Mouse (Mus musculus) layer of hippocampus, postnatal 10 days (tissue): ENCODE measurements around the gene Irf2. TPM values are rescaled to one million over a fixed set of nuclear protein-coding genes. Genes with fewer than 3 reads are reported as not detected.

ENCODE experiments used
- DNase-seq, 2 experiments: peaks; one replicate each; pipeline ENCODE4 v3.0.0; 2021; ENCODE audit warnings: low spot score in 2 of 2
- total RNA-seq, 2 experiments: library from RNA; stranded (reverse); gene quantifications; 2 replicates each; pipeline ENCODE4 v1.2.3; 2021

Gene Irf2
- total RNA-seq, 2 experiments from 2014 or later, result 40.1 to 46.6 TPM

DNA sequence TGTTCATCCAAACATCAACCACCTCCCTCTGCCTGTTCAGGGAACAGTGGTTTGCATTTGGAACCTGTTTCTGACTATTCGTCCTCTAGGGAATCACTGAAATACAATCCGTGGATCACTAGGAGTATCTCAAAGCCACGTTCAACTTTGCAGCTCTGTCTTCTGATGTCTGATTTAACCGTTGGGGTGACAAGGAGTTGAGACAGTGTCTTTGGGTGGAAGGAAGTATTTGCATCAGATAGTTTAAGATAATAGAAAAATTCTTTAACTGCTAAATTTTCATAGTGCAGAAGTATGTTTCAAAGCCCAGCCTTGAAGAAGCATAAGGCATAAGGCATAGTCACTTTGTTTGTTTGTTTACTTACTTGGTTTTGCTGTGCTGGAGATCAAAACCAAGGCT, 100.9 kb downstream of the Irf2 start:
- no peak for DNase-seq

DNA sequence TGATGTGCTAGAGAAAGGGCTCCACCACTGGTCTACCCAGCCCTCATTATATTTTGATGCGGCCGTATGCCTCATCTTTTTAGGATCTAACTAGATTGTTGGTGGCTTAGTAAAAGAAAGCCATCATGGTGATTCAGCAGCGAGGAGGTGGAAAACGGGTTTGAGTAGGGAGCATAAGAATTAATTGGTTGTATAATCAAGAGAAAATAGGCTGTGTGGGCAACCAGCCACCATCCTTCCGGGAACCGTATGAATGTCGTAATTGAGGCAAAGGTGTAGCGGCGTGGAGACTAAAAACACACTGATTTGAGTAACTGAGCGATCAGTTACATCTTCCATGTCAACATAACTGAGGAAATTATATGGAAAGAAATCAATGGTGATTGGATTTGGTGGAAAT, 101.3 kb downstream of the Irf2 start:
- DNase-seq, result no peak

DNA sequence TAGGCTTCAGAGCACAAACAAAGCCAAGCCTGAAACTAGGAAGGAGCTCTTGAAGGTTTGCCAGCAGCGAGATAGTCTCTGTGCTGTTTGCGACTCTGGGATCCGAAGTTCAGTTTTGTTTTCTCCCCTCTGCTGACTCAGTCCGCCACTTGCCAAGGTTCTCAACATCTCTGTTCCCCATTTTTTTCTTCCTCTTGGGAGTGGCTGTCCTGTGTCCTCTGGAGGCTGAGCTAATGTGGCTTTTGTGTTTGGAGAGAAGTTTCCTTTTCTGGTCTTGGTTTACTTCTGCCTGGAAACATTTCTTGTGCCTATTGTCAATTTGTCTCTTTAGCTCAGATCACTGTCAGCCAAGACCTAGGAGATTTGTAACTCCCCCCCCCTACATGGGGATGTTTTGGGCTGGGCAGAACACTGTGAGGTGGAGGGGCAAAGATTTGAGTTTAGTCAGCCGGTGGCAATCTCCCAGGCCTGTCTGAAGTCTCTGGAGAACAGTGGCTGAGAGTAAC, 103.2 kb downstream of the Irf2 start:
- DNase-seq, result no peak

DNA sequence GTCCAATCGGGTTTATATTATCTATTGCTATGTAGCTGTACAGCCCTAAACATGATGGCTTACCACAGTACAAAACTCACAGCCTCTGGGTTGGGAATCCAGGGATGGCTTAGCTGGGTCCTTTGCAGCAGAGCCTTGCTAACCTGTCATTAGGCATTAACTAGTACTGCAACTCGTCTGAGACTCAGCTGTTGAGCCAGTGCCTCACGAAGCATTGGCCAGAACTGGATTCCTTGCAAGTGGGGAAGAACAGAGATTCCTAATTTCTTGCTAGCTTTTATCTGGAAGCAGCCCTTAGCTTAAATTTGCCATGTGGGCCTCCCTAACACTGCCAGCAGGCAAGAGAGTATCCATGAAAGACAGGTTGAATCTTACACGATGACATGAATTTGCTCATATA, 104.3 kb downstream of the Irf2 start:
- DNase-seq, result no peak

DNA sequence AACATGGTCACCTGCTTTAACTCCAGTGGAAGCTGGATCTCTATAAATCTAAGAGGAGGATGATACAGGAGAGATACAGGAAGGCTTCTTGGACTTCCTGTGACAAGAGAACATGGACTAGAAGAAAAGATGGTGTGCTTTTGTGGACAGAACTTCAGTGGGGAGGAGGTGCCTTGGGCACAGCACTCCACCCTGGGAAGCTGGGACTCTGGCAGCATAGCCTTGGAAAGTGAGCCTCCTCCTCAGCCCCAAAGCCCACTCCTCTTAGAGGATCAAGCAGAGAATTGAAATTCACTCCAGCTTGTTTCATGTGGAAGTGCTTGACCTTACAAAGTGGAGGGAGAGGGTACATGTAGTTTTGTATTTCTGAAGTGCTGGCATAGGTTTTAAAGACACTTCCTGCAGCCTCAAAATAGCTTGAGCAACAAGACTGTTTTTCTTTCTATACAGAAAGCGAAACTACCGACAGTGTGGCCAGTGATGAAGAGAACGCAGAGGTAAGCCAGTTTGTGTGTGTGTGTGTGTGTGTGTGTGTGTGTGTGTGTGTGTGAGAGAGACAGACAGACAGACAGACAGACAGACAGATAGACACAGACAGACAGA, 104.9 kb downstream of the Irf2 start:
- no peak for DNase-seq

DNA sequence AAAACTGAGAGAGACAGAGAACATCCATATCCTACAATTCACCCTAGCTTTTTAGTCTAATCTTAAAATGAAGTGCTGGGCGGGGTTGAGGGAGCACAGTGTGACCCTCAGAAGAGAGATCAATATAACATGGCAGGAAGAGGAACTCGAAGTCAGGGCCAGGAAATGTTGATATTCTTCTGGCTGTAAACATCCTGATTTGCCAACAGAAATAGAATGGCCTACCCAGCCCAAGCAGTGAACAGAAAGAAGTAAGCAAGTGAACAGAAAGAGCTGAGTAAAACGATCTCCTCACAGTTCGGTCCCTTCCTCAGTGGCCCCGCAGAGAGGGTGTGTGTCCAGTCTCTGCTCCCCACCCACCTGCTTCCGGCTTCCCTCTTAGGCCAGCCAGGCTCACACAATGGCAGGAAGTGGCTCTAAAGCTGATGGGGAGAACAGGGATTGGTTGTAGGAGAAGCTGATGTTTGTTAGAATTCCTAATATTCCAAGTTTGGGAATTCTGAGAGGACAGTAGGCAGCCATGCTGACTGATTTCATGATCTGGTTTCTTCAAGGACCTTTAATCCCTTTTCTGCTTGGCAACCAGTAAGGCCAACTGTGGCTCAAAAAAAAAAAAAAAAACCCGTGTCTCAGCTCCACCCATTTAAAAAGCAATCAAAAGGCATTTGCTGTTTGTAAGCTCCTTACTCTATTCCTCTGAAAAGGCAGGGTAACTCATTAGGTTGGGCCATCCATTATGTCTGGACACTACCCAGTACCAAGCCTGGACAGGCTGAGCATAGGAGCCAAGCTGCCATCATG, 105.6 kb downstream of the Irf2 start:
- peak in 1 of 2 experiments; percentile 17 for DNase-seq

DNA sequence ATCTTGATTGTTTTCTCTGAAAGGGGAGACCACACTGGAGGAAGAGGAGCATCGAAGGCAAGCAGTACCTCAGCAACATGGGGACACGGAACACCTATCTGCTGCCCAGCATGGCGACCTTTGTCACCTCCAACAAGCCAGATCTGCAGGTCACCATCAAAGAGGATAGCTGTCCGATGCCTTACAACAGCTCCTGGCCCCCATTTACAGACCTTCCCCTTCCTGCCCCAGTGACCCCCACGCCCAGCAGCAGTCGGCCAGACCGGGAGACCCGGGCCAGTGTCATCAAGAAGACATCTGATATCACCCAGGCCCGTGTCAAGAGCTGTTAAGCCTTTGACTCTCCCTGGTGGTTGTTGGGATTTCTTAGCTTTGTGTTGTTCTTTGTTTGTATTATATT, 106.4 kb downstream of the Irf2 start:
- no peak for DNase-seq

DNA sequence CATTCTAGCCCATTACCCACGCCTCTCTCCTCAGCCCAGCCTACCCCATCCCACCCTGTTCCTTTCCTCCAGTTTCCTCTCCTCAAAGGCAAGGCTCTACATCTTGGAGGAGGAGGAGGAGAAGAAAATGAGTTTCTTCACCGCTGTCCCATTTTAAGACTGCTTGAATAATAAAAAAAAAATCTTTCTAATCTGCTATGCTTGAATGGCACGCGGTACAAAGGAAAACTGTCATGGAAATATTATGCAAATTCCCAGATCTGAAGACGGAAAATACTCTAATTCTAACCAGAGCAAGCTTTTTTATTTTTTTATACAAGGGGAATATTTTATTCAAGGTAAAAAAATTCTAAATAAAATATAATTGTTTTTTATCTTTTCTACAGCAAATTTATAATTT, 107.4 kb downstream of the Irf2 start:
- DNase-seq, result no peak

DNA sequence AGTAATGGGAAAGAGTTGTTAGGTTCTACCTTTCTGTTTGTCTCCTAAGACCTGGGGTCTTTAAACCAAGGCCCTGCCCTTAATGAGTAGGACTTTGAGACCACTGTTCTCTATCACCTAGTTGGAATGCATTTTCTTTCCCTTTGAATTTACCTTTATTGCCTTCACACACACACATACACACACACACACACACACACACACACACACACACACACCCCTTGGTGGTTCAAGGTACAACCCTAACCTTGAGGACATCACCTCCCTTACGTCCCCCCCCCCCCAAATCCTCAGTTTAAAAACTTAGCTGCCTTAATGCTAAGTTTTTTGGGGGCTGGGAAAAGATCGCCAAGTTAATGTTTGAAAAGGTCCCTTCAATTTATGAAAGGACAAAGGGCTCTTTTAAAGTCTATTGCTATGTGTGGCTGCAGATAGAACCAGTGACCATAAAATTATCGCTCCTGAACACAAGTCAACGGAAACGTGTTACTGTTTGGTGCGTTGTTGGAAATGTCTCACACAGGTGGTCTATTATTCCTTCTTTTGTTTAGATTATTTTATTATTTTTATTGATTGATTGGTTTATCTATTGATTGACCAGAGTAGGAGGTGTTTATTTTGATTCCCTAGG, 108.6 kb downstream of the Irf2 start:
- DNase-seq, result no peak

DNA sequence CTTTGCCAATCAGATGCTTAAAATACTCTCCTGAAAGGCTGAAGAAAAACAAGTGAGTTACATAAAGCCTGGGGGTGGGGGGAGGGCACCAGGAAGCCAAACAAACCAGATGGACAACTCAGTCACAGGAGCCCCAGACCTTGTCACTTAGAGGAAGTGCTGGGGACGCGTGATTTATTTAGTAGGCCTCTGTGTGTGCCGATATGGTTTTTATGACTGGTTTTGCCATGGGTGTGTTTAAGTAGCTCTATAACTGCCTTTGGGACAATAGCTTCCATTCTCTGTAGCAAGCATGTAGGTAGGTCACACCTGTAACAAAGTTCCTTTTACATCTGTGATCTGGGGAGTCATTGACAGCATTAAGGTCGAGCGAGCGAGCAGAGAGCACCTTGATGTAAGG, 109.4 kb downstream of the Irf2 start:
- DNase-seq, result no peak

DNA sequence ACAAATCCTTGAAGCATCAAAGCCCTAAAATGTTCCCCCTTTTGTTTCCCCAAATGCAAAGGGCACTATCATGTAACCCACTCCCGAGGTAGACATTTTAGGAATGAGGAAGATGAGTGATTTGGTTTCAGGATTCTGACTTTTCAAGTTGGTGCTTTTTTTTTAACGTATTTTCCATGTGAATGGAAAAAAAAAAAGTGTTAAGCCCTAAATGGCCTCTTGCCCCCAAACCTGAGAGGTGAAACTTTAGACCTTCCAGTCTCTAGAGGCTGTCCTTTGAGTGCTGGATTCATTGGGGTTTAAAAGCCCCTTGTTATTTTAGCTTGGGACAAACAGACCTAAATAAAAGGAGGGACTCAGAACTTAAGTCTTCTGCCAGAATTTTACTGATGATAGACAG, 109.9 kb downstream of the Irf2 start:
- DNase-seq, result no peak

DNA sequence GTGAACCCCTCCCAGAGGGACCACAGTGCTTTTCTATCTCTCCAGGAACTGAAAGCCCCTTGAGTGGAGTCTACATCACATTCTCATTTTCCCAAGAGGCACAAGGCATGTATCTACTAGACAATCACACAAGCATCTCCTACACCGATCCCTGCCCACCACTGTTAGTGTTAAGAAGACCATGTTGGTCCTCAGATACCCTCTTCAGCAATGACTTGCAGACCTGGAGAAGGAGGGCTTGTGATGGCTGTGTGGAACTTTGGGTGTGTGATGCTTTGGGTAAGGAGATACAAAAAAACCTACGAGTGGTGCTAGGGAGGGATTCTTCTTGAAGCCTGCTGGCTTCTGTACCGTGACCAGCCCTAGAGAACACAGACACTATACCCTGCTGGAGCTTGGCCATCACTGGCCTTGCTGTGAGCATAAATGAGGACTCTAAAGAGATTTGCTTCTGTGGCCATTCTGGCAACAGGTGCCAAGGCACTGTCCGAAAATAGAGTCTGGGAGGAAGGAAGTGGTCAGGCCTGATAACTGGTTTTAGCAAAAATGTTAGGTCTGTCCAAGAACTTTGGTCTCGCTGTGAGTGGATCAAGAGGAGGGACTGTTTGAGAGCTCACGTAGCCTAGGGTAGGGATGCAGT, 110.8 kb downstream of the Irf2 start:
- peak in 1 of 2 experiments; percentile 18 for DNase-seq

DNA sequence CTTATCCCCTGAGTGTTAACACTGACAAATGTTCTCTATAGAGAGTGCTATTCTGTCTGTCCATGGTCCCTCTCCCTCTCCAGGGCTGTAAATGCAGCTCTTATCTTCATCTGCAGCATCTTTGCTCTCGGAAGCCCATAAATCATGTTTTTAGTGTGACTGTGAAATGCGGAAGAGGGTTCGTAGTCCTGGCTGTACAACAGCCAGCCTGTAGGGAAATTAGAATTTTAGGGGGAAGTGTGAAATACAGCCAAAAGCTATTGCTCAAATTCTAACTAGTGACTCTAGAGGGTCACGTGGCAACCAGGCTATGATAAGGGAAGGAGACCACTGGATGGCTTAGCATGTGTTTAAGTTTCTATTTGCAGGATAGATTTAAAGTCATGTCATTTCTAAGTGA, 112.0 kb downstream of the Irf2 start:
- DNase-seq, result no peak

DNA sequence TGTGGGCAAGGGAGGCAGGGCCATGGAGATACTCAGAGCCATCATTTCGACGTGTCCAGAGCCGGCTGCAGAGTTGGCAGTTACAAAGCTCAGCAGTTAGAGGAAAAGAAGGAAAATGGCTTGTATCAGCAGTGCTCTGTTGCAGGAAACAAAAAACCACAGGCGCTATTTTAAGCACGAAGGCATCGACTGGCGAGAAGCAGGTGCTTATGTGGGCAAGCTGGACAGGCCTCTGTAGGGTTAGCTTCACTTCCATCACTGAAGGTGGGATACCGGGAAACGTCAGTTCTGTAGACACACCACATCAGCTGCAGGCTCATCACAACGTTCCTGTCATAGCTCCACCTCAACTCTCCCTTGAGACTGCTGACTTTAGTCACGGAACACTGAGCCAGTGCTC, 112.8 kb downstream of the Irf2 start:
- DNase-seq, result no peak

DNA sequence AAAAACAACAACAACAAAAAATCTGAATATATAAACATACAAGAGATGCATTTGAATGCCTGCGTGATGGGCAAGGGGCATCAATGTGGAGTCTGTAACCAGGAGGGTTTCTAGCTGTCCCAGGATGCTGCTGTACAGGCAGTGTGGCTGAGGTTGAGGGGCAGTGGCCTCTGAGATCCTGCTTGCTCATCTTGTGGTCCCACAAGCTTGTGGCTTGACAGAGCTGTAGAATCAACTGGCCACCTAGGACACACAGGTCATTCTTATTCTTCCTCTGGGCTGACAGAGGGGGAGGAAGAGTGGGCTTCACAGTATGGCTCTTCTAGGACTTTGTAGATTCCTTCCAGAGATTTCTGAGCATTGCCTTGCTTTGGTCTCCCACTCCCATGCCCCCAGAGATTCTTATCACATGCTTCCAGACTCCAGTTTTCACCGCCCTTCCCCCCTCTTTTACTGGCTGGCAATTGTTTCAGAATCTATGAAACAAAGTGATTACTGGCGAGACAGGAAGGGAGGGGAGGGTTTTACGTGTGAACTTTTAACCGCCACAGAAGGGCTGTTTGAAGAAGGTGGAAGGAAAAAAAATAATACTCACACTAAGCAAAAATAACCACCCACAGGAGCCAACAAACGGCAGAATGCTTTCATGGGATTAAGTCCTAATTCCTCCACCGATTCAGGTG, 119.8 kb downstream of the Irf2 start:
- DNase-seq, result no peak

DNA sequence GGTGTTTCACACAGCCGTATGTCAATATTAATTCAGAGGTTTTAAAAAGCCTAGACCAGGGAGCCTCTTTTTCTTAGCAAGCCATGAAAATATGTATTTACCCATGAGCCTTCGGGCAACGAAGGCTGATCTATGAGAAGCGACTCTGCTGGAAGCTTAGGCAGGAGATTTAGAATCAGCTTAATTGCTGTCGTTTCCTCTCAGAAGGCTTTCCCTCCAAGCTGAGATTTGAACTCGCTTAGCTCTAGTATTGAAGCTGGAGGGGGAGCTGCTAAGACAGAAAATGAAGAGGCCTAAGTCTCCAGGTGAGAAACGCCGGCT, 120.3 kb downstream of the Irf2 start:
- no peak for DNase-seq

DNA sequence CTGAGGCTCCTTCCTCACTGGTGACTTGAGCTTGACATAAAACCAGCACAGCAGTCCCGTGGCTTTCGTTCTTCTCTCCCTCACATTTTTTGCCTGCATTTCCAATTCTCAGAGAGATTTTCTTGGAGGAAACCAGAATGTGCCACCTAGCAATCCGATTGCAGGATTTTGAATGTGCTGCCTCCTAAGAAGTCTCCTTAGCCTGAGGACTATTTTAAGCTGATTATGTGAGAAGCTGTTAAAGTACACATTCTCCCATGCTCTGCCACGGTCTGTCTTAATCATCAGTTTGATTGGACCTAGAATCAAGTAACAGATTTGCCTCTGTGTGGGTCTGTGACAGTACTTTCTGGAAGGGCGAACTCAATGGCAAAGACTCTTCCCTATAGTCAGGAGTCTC, 123.0 kb downstream of the Irf2 start:
- DNase-seq, result no peak

DNA sequence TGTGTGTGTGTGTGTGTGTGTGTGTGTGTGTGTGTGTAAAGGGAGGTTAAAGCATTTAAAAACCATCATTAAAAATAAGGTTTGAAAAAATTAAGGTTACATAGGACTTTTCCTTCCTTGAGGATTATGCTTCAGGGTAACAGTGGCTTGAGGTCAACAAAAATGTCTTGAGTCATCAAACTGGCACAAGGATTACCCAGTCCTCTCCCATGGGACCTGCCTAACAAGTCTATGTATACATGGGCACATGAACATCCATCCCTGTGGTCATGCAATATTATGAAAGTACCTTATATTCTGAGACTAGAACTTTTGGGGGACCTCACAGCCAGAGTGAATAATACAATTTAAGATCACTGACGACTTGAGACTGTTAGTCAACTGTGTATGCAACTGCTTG, 125.9 kb downstream of the Irf2 start:
- DNase-seq, result no peak

DNA sequence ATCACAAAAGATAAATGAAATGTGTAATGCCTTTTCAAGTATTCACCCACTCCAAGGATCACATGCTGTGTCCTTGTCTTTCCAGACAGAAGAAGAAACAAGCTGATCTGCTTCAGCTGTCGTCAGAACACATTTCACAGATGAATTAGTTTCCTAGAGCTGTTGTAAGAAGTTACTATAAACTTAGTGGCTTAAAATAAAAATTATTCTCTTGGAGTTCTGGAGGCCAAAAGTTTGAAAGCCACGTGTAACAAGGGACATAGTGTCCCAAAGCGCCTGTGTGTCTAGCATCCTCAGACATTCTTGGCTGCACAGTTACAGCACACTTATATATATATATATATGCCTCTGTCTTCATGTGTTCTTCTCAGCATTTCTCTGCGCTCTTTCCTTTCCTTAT, 127.9 kb downstream of the Irf2 start:
- no peak for DNase-seq

DNA sequence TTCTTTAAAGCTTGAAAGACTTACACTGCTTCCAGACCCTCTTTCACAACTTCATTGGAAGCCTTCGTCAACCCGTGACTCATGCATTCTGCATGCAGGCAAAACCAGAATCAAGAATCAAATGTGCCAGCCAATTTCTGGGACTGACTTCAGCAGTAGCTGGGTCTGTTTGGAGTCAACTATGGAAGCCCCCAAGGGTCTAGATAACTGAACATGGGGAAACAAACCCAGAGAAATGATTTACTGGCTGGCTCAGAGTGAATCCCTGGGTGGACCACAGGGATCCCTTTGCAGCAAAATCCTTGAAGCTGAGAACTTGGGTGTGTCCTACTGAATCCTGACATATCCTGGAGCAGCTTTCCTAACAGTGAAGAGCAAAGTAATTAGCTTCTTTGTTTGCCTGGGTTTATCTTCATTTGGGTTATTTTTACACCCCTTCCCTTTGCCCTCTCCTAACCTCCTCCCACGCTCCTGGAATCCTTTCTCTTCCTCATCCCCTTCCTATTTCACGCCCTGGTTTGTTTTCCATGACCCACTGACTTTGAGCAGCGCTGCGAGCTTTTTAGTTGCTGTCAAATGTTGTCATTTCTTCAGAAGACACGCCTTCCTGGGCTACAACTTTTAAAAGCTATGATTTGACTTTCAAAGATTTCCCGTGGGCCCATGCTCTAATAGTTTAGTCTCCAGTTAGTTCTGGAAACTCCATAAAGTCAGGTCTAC, 129.0 kb downstream of the Irf2 start:
- no peak for DNase-seq

DNA sequence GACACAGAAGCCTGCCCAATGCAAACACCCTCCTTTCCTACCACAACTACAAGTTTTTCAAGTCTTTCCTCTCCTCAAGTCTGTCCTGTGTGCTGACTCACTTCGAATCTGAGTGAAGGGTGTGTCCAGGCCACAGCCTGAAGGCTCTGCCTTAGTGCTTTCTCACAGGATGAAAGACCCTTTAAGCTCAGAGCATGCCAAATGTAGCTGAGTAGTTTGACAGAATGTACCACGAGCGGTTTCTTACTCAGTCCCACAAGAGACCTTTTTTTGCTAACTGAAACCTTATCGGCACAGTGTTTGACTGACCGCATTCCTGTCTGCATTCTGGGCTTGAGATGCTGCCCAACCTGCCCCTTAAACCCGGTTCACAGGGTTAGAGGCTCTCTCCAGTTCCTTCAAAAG, 130.0 kb downstream of the Irf2 start:
- no peak for DNase-seq
